Mouse (Mus musculus): ENCODE measurements around the gene Trpv5. TPM values are rescaled to one million over a fixed set of nuclear protein-coding genes. Genes with fewer than 3 reads are reported as not detected.
A peak's percentile ranks its signal among the peaks of the same experiment; 100 is the strongest.

Trpv5 gene
- total RNA-seq, 2 experiments from 2014 or later = not detected

GRCm38 (mm10) chr6:41640449-41640848, 40.1 kb downstream of the Trpv5 start:
- no peak for DNase-seq

GRCm38 (mm10) chr6:41637927-41638506, 42.6 kb downstream of the Trpv5 start:
- no peak for DNase-seq

- DNase-seq = no peak
Measured at GRCm38 (mm10) chr6:41637393-41637792, 43.2 kb downstream of the Trpv5 start.

- DNase-seq = no peak
Measured at GRCm38 (mm10) chr6:41636178-41636577, 44.4 kb downstream of the Trpv5 start, which contains the start of gene Trpv6. Gene Trpv6 (minus strand): TSS chr6:41636405.

GRCm38 (mm10) chr6:41635211-41635610, 45.4 kb downstream of the Trpv5 start:
- DNase-seq = no peak

DNA sequence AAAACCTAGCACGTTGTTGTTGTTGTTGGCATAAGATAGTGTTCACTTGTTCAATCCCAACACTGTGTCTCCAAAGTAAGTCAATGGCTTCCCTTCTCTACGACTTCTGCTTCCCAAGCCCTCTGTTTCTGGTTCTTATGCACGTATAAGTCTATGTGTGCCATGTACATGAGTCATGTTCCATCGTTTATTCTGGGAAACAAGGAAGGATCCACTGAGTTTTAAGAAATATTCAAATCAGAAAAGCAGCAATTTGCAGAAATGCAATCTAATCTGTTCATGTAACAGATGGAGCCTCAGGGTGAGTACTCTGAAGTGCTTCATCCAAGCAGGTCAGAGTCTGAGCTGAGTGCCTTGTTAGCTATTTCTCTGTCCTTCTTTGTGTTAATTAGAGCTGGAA, 49.0 kb downstream of the Trpv5 start:
- no peak for DNase-seq

DNA sequence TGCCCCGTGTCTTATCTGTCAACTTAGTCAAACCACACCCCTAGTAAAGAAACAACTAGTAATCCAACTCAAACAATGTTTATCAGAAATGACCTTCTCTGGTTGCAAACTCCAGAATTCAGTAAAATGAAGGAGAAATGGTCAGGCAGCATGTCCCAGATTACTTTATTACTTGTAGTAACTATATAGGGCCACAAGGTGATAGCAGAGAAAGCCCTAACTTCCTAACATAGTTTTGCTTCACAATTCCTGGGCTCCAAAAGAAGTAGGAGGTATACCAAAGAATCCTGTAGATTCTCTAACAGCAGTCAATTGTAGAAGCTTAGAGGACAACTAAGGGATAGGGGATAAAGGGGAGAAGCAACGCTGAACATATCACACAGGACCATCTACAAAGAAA, 49.8 kb downstream of the Trpv5 start:
- no peak for DNase-seq

DNA sequence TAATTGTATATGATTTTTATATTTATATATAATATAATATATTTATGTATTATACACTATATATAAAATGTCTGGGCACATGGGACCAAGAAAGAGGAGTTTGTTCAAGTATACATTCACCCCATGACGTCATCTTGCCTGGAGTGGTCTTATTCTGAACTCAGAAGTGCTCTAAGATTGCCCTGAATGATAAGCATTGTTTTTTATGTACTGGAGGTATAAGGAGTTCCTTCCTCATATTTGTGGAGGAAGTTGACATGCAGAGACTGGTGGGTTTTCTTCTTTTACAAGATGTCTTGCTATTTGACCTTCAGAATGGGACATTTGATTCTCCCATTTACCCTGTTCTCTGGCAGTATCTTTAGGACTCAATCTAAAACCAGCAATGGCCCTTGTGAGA, 52.4 kb downstream of the Trpv5 start:
- no peak for DNase-seq

DNA sequence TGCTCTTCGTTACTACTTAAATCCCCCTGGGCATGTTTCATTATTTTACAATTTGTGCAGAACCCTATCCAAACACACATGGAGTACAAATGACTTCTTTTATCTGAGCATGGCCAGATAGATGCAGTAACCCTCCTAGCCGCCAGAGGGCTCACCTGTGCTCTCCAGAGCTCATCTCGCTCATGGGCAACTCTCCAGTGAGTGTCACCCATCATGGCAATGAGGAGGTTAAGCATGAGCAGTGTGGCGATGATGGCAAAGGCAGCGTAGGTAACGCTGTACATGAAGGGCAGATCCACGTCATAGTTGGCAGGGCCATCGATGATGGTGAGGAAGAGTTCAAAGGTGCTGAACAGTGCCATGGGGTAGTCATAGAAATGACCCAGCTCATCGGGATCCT, 57.9 kb downstream of the Trpv5 start:
- DNase-seq = no peak

GRCm38 (mm10) chr6:41621241-41621990, 59.2 kb downstream of the Trpv5 start:
- no peak for DNase-seq

DNA sequence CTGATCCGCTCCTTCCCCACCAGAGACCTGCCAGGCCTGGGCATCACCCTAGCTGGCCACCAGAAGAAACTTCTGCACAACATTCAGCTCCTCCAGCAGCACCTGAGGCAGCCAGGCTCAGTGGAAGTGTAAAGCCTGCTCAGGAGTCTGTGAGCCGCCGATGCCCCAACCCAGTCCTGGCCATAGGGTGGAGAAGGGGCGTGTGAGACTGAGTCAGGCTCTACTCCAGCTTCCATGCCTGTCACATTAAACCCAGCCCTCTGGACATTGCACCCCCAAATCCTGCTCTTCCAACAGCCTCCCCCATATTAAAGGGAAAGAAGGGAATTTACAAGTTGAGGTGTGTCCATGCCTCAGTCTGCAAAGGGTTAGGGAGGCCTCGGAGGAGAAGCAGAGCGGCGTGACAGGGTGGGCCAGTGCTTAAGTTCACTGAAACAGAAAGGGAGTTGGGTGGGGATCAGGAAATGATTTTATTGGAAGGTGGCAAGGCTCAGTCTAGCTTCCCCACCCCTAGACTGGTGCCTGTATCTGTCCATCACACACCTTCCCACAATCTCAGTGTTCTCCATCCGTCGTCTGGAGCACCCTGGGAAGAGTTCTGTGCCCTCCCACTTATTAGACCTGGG, 60.3 kb downstream of the Trpv5 start:
- no peak for DNase-seq

- DNase-seq = no peak
Measured at GRCm38 (mm10) chr6:41607637-41608036, 72.9 kb downstream of the Trpv5 start.

DNA sequence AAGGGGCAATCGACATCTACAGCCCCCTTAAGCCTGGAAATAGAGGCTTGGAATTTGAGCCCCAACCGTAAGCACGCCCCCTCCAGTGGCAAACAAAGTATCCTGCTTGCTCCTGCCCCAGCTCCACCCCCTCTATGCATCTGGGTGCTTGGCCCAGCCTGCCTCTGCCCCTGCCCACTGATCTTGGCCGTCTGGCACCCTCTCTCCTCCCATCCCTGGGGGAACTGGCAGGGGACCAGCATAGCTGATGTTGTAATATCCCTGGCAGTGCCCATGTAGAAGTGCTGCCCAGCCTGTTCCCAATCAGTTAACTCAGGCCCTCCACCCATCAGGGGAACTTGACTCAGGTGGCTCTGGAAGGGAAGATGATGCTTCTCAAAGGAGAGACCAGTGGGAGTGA, 74.4 kb downstream of the Trpv5 start:
- DNase-seq = peak; percentile 40 to 41

GRCm38 (mm10) chr6:41605794-41606104, 74.8 kb downstream of the Trpv5 start:
- no peak for DNase-seq

GRCm38 (mm10) chr6:41605061-41605793, 75.3 kb downstream of the Trpv5 start, which contains the start of gene Ephb6:
Gene Ephb6 (plus strand): TSS chr6:41605482.
- DNase-seq = peak; percentile 66 to 74

GRCm38 (mm10) chr6:41604401-41605050, 76.0 kb downstream of the Trpv5 start:
- peak; percentile 9 to 39 for DNase-seq

Other genes with a start within 250 kb of the Trpv5 start
- not detected for gene Gm10334, start 234.6 kb downstream of the Trpv5 start, total RNA-seq (2021)
- not detected for gene Prss1, start 221.8 kb downstream of the Trpv5 start, total RNA-seq (2021)
- not detected for gene Prss2, start 159.0 kb downstream of the Trpv5 start, total RNA-seq (2021)
- 1 to 10 TPM; 1.3 to 1.8 TPM for gene Ephb6, start 75.3 kb downstream of the Trpv5 start, total RNA-seq (2021)
- gene Trpv6, start 44.4 kb downstream of the Trpv5 start, total RNA-seq (2021) = not detected
- not detected for gene Llcfc1, start 3.7 kb upstream of the Trpv5 start, total RNA-seq (2021)
- not detected for gene Kel, start 23.6 kb upstream of the Trpv5 start, total RNA-seq (2021)
- gene Olfr459, start 94.4 kb upstream of the Trpv5 start, total RNA-seq (2021) = not detected
- gene Pip, start 166.8 kb upstream of the Trpv5 start, total RNA-seq (2021) = not detected
- not detected for gene Sval2, start 172.2 kb upstream of the Trpv5 start, total RNA-seq (2021)